Mouse (Mus musculus) WW6 (cell line): Measurements from ENCODE around the gene Cib4.

Source experiments
- DNase-seq: peaks from one replicate; pipeline ENCODE4 v3.0.0-alpha.2; 2013; ENCODE audit warnings: low read depth, low spot score

Gene Cib4

DNA sequence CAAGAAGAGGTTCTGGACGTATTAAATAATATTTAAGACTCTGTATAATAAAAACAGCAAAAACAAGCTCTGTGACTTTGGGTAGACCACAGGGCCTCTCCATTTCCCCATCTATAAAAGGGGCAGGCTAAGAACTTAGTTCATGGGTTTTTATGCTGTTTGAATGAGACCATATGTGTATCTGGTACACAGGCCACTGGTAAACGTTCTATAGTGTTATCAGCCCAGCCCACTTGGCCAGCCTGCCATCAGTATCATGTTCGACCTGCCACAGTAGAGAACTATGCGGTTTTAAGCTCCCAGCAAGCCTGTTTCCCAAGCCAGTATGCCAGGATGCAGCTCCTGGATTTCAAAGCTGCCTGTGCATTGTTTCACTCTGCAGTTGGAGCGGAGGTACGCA, 27.1 kb downstream of the Cib4 start:
- DNase-seq: no peak

- DNase-seq: no peak
Observed at GRCm38 (mm10) chr5:30518108-30518507, 27.5 kb downstream of the Cib4 start.

GRCm38 (mm10) chr5:30516376-30516775, 29.3 kb downstream of the Cib4 start:
- peak; percentile 45 for DNase-seq

GRCm38 (mm10) chr5:30513111-30513510, 32.5 kb downstream of the Cib4 start:
- DNase-seq: no peak

GRCm38 (mm10) chr5:30497299-30497698, 48.3 kb downstream of the Cib4 start:
- no peak for DNase-seq

GRCm38 (mm10) chr5:30496821-30497220, 48.8 kb downstream of the Cib4 start:
- no peak for DNase-seq

DNA sequence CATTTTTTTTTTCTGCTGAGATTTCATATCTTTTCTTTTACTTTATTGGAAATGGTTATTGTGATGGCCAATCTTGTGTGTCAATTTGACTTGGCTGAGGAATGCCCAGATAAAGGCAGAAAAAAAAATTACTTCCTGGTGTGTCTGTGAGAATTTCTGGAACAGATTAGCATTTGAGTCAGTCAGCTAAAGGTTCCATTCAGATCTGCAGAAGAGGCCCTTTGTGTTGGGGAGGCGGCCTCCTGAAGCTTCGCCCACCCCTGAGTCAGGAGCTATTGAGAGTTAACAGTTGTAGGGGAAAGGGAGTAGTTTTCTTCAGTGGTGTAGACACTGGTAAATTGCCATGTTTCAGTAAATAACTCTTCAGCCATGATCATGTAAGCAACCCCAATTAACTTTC, 50.3 kb downstream of the Cib4 start:
- DNase-seq: no peak

DNA sequence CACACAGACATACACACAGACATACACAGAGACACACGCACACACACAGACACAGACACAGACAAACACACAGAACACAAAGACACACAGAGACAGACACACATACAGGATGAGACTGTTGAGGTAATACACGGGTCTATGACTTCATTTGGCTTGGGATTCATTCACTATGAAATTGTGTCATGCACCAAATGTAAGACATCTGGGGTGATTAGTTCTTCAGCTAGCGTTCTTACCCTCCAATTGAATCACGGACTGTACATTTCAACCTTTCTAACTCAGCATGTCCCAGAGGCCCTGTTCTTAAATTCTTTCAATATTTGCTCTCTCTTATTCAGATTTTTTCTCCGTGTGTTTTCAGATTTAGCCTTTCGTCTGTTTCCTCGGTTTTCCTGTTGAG, 51.0 kb downstream of the Cib4 start:
- no peak for DNase-seq

DNA sequence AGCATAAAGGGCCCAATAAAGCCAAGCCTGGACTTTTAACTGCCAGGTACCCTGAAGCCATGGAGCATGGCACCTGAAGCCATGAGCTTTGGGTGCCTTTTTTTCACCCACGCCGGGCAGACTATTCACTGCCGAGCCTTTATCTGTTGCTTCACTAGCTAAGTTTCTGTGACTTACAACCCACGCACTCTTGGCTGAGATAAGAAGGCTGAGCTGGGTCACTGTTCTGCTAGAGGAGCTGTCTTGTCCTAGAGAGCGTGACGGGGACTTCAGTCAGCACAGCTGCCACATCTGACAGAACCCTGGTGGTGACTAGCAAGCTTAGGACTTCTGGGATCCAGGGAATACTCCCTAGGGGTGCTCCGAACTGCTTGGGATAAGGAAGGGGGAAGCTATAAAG, 51.9 kb downstream of the Cib4 start:
- no peak for DNase-seq

DNA sequence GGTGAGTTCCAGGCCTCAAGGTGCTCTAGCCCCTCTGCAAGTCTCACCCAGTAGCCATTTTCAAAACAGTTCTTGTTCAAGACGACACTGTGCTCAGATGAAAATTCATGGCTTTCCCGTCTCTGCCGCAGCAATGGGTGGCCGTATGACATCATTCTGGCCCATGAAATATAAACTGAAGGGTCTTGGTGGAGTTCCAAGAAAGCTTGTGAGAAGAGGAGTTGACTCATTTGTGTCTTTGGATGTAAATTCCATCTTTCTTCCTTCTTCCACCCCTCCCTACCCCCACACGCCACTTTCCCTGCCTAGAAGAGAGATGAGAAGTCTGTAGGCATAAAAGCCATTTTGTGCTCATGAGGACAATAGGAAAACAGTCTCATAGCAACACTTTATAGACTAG, 54.8 kb downstream of the Cib4 start:
- no peak for DNase-seq

GRCm38 (mm10) chr5:30490215-30490614, 55.4 kb downstream of the Cib4 start:
- DNase-seq: no peak

- no peak for DNase-seq
Observed at GRCm38 (mm10) chr5:30485136-30485535, 60.5 kb downstream of the Cib4 start.

- DNase-seq: no peak
Observed at GRCm38 (mm10) chr5:30484591-30484990, 61.0 kb downstream of the Cib4 start.

DNA sequence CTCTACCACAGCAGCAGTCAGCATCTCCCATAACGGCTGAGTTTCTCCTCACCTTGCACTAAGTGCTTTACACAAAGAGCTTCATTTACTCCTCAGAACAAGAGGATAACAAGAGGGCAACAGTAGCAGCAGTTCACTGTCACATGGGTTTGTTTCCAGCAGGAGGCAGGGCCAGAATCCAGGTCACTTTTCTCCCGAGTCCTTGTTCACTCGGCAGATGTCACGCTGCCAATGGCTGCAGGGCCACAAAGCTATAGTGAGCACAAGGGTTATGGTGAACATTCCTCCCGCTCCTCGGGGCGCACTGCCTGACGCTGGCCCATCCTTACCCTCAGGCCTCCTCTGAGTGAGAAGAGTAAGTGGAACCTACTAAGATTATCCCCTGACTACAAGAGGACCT, 62.1 kb downstream of the Cib4 start:
- no peak for DNase-seq

DNA sequence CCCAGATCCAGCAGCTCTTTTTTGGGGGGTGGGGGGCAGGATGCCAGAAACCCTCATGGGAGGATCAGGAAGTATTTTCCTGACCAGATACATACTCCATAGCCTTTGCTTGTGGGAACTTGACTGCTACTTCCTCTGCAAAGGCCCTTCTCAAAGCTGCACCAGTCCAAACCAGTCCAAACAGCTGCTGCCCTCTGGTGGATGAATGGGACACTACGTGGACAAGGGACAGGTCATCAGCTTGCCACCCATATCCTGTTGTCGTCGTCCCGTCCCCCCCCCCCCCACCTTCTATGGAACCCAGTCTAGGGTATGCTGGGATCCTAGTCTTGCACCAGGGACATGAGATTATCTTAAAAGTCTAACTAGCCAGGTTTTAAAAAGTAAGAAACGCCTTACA, 63.3 kb downstream of the Cib4 start:
- DNase-seq: no peak

- DNase-seq: peak; percentile 20
Observed at GRCm38 (mm10) chr5:30476534-30476933, 69.1 kb downstream of the Cib4 start.

DNA sequence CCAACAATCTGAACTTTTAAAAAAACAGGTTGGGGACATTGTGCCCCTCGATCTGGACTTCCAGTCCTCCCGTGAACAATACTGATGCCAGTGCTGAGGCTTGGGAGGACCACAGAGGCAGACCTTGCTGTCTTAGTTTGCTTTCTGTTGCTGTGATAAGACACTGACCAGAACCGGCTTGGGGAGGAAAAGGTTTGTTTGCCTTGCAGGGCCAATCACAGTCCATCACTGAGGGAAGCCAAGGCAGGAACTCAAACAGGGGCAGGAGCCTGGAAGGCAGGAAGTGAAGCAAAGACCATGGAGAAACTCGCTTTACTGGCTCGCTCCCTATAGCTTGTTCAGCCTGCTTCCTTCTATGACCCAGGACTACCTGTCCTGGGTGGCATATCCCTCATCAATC, 73.5 kb downstream of the Cib4 start:
- DNase-seq: no peak

DNA sequence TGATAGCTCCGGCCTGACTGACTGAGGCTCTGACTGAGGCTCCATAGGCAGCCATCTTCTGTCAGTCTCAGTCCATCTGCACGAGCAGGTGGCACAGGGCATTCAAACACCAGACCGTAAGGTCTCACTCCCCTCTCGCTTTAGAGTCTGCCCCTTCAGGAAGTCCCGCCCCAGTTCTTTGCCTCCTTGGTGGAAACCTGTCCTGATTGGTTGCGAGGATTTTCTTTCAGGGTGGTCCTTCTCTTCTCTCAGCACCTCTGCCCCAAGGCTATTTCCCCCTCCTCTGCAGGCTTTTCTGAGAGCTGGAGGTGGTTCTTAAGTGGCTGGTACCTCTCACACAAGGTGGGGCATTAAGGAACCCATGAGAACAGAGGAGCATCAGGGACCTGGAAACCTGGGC, 75.2 kb downstream of the Cib4 start:
- peak; percentile 31 for DNase-seq

DNA sequence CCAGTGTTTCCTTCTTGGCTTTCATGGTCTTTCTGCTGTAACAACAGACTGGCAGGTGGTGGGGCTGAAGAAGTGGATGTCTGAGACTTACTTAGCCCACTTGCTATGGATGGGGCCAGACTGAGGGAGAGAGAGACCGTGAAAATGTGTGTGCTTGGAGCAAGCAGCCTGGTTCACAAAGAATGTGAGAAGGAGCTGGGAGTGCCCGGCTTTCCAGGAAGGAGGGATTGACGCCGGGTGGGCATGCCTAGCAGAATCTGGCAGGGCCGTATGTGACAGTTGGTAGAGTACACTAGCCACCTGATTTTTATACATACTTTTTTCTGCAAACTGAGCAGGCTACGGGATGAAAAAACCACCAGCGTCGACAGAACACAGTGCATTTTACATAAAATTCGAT, 79.3 kb downstream of the Cib4 start:
- DNase-seq: no peak

DNA sequence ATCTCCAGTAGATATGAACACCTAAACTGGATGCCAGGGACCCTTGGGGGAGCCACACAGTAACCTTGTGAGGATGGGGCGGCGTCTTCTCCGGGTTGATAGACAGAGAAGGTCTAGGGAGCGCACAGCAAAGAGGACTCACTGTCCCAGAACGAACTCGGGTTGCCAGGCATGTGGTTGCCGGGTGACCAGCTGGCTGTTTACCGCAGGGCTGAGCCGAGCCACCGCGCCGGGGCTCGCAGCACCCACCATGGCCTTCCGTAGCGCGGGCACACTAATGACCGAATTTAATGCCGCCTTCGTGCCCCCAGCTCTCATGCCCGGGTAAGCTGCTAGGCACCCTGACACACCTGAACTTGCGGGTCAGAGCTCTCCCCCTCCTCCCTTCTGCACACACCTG, 79.8 kb downstream of the Cib4 start, which contains the start of gene 1700001C02Rik:
1700001C02Rik (plus strand) TSS at position 187 of the 400 bp plus-strand sequence.
- no peak for DNase-seq

GRCm38 (mm10) chr5:30461821-30462220, 83.8 kb downstream of the Cib4 start, which contains the start of gene Otof:
Gene Otof (minus strand): TSS chr5:30461932.
- DNase-seq: no peak

DNA sequence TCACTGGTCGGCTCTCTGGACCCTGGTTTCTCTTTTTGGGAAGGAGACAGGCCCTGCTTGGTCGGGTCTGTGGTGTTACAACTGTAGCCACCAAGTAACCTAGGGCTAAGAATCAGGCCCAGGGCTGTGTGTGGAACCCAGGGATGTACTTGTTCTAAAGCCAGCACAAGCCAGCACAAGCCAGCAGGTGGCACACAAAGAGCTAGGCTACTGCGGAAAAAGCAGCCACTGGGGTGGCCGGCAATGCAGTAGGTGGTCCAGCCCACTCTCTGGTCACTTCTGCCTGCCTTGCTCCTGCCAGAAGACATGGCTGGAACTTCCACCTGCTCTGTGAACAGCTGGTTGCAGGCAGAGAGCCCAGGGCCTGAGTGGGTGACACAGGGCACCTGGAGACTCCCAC, 85.5 kb downstream of the Cib4 start:
- DNase-seq: no peak

- no peak for DNase-seq
Observed at GRCm38 (mm10) chr5:30456056-30456455, 89.6 kb downstream of the Cib4 start.

DNA sequence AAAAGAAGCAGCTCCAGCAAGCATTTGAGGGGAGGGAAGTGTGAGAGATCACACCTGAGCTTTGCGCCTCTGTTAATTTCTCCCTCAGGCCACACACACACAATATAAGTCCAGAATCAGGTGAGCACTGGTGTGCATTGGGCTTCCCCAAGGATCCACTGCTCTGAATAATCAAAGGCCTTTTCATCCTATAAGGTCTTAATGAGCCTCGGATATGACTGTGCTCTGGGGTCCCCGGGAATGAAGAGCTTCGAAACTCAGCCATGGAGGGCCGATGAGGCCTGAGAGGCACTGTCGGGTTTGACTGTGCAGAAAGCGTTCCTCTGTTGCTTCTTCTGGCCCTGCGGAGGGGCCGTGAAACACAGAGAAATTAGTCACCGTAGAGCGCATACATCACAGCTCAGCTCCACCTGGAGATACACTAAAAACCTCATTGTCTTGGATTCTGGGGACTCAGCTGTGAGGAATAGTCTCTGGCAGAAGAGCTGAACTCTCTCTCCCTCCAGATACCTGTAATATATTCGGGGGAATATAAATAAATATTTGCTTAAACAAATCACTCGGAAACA, 101.2 kb downstream of the Cib4 start:
- DNase-seq: no peak
